ENCODE assay signal across 8 mouse cellular contexts in the genomic region with DNA sequence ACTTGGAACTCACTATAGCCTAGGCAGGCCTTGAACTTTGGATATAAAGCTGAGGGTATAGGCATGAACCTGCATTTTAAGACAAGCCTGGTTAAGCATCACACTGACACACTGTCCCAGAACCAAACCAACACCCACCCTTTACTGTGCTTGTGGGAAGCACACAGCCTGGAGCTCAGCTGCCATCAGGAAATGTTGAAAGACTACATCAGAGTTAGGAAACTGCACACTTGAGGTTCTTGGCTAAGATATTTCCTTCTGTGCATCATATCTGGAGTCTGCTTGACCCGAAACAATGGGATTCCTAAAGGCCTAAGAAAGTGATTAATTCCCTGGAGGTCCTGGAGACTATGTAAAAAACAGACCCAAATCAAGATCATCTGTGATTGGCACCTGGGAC. TPM values are rescaled to one million over a fixed set of nuclear protein-coding genes. Genes with fewer than 3 reads are reported as not detected.
DNase-seq lines count a peak whose midpoint lies in the region; ATAC-seq lines count a peak whose summit lies in the region.

No protein-coding gene starts in this region.

- no peak for DNase-seq in kidney, adult 9 months
- DNase-seq in embryo, embryonic 10.5 days (ENCODE audit: low spot score), result no peak
- no peak for DNase-seq in urinary bladder, adult 18-20 months (ENCODE audit: low spot score in 2 of 2)
- no peak for DNase-seq in kidney, adult 8-10 months

- 83% methylated on average over 1 of the region's 1 CpGs for WGBS in kidney, embryonic 14.5 days
- 82% methylated on average over 1 of the region's 1 CpGs for WGBS in embryonic facial prominence, embryonic 15.5 days
- 63% methylated on average over 1 of the region's 1 CpGs for WGBS in liver, embryonic 12.5 days (ENCODE audit: insufficient replicate concordance)
- WGBS in neural tube, embryonic 12.5 days, result 91% methylated on average over 1 of the region's 1 CpGs

- no peaks in the 10 kb centered on the region for H3K27me3 ChIP-seq in kidney, embryonic 14.5 days (ENCODE audit: control insufficient read depth, insufficient read depth, low read length)
- H3K27me3 ChIP-seq in embryonic facial prominence, embryonic 15.5 days, result no peaks in the 10 kb centered on the region
- H3K27me3 ChIP-seq in liver, embryonic 12.5 days (replicated peaks), result no peaks in the 10 kb centered on the region
- H3K27me3 ChIP-seq in neural tube, embryonic 12.5 days (replicated peaks), result no peaks in the 10 kb centered on the region

- no peaks in the 10 kb centered on the region for H3K9me3 ChIP-seq in kidney, embryonic 14.5 days (ENCODE audit: control insufficient read depth, low read length)
- no peaks in the 10 kb centered on the region for H3K9me3 ChIP-seq in embryonic facial prominence, embryonic 15.5 days (replicated peaks)
- H3K9me3 ChIP-seq in liver, embryonic 12.5 days (replicated peaks), result no peaks in the 10 kb centered on the region
- H3K9me3 ChIP-seq in neural tube, embryonic 12.5 days, result no peaks in the 10 kb centered on the region

- H3K4me1 ChIP-seq in kidney, embryonic 14.5 days (ENCODE audit: control insufficient read depth, insufficient read depth, low read length), result peaks cover 11% of the 10 kb centered on the region; the same call in 1 of the 2 replicates
- H3K4me1 ChIP-seq in embryonic facial prominence, embryonic 15.5 days, result peaks cover 18% of the 10 kb centered on the region
- H3K4me1 ChIP-seq in liver, embryonic 12.5 days, result peaks cover 45% of the 10 kb centered on the region
- peaks cover 9% of the 10 kb centered on the region for H3K4me1 ChIP-seq in neural tube, embryonic 12.5 days

- no peak overlapping the region for H3K27ac ChIP-seq in kidney, embryonic 14.5 days (ENCODE audit: low read depth, low read length)
- H3K27ac ChIP-seq in embryonic facial prominence, embryonic 15.5 days (replicated peaks), result no peak overlapping the region
- H3K27ac ChIP-seq in liver, embryonic 12.5 days, result no peak overlapping the region; the same call in 1 of the 2 replicates
- no peak overlapping the region for H3K27ac ChIP-seq in neural tube, embryonic 12.5 days

- no peak for ATAC-seq in kidney, embryonic 14.5 days (ENCODE audit: low FRiP score, low TSS enrichment)
- no peak for ATAC-seq in embryonic facial prominence, embryonic 15.5 days (ENCODE audit: insufficient number of reproducible peaks, low FRiP score, low TSS enrichment, low read depth)
- no peak for ATAC-seq in liver, embryonic 12.5 days
- no peak for ATAC-seq in neural tube, embryonic 12.5 days (ENCODE audit: low FRiP score, low read depth)

- no peak overlapping the region; the same call in 1 of the 2 replicates for H3K9ac ChIP-seq in kidney, embryonic 14.5 days (ENCODE audit: low read depth, low read length)
- no peak overlapping the region for H3K9ac ChIP-seq in embryonic facial prominence, embryonic 15.5 days
- H3K9ac ChIP-seq in liver, embryonic 12.5 days, result peak overlapping the region; percentile 93; the same call in 1 of the 2 replicates
- 0 out of 2 replicates have a peak overlapping the region, but pooled peaks have one; percentile 84 for H3K9ac ChIP-seq in neural tube, embryonic 12.5 days

- H3K4me2 ChIP-seq in kidney, embryonic 14.5 days (replicated peaks; ENCODE audit: low read depth, low read length), result peak overlapping the region; percentile 89
- H3K4me2 ChIP-seq in embryonic facial prominence, embryonic 15.5 days (replicated peaks), result no peak overlapping the region
- H3K4me2 ChIP-seq in liver, embryonic 12.5 days, result peak overlapping the region; percentile 92
- H3K4me2 ChIP-seq in neural tube, embryonic 12.5 days (replicated peaks), result peak overlapping the region; percentile 90

- no peaks in the 10 kb centered on the region; the same call in 1 of the 2 replicates for H3K36me3 ChIP-seq in kidney, embryonic 14.5 days (ENCODE audit: control insufficient read depth, insufficient read depth, low read length)
- H3K36me3 ChIP-seq in embryonic facial prominence, embryonic 15.5 days, result 0 out of 2 replicates have a peak, but pooled peaks cover 3% of the 10 kb centered on the region
- peaks cover 32% of the 10 kb centered on the region for H3K36me3 ChIP-seq in liver, embryonic 12.5 days
- H3K36me3 ChIP-seq in neural tube, embryonic 12.5 days, result no peaks in the 10 kb centered on the region; the same call in 1 of the 2 replicates

- peak overlapping the region; percentile 89; the same call in 1 of the 2 replicates for H3K4me3 ChIP-seq in kidney, embryonic 14.5 days (ENCODE audit: low read length)
- H3K4me3 ChIP-seq in embryonic facial prominence, embryonic 15.5 days (replicated peaks), result peak overlapping the region; percentile 85; the same call in 1 of the 2 replicates
- H3K4me3 ChIP-seq in liver, embryonic 12.5 days, result peak overlapping the region; percentile 91
- no peak overlapping the region for H3K4me3 ChIP-seq in neural tube, embryonic 12.5 days

RNA-seq across cellular contexts. Expression of a gene that starts 1.7 kb away (rescaled TPM):
- 10.5 and 22.0 TPM in 2 replicates for polyA plus RNA-seq in kidney, embryonic 14.5 days (2014; fragmentation: Nextera tagmentation; extraction: Ambion mirVana)
- polyA plus RNA-seq in embryonic facial prominence, embryonic 15.5 days (2015; fragmentation: Nextera tagmentation; extraction: Ambion mirVana), result 10.0 and 10.4 TPM in 2 replicates
- polyA plus RNA-seq in liver, embryonic 12.5 days (2016; fragmentation: Nextera tagmentation; extraction: Ambion mirVana), result 13.9 and 14.9 TPM in 2 replicates
- polyA plus RNA-seq in neural tube, embryonic 12.5 days (2016; fragmentation: Nextera tagmentation; extraction: Ambion mirVana), result 22.1 and 23.2 TPM in 2 replicates

RNA-seq across cellular contexts. Expression of a gene that starts 4.5 kb away (rescaled TPM):
- 111 and 130 TPM in 2 replicates for polyA plus RNA-seq in kidney, embryonic 14.5 days (2014; fragmentation: Nextera tagmentation; extraction: Ambion mirVana)
- polyA plus RNA-seq in embryonic facial prominence, embryonic 15.5 days (2015; fragmentation: Nextera tagmentation; extraction: Ambion mirVana), result 90.8 and 93.9 TPM in 2 replicates
- 99.8 and 104 TPM in 2 replicates for polyA plus RNA-seq in liver, embryonic 12.5 days (2016; fragmentation: Nextera tagmentation; extraction: Ambion mirVana)
- 163 and 173 TPM in 2 replicates for polyA plus RNA-seq in neural tube, embryonic 12.5 days (2016; fragmentation: Nextera tagmentation; extraction: Ambion mirVana)

Comparison
In these comparisons a context has a peak if more than half of its experiments do, and no peak if none do; other contexts are left out.
1. H3K9ac ChIP-seq: peak in liver, embryonic 12.5 days (single experiment) and neural tube, embryonic 12.5 days (single experiment); none in kidney, embryonic 14.5 days (single experiment) and embryonic facial prominence, embryonic 15.5 days (single experiment).